Mouse (Mus musculus): ENCODE results near the gene Tmem140.

The Tmem140 gene

GRCm38 (mm10) chr6:34875966-34876834 lies 13.3 kb downstream of the Tmem140 start:
- no peak for DNase-seq (ENCODE audit: low spot score in 2 of 2)

GRCm38 (mm10) chr6:34876835-34877156 lies 13.8 kb downstream of the Tmem140 start:
- no peak for DNase-seq (ENCODE audit: low spot score in 2 of 2)

GRCm38 (mm10) chr6:34877509-34878321 lies 14.8 kb downstream of the Tmem140 start, which contains the start of gene Cyren:
TSS of gene Cyren (minus strand) at chr6:34878060.
- DNase-seq (ENCODE audit: low spot score in 2 of 2), result peak; percentile 89 to 91

GRCm38 (mm10) chr6:34879101-34879740 lies 16.3 kb downstream of the Tmem140 start:
- no peak for DNase-seq (ENCODE audit: low spot score in 2 of 2)

DNA sequence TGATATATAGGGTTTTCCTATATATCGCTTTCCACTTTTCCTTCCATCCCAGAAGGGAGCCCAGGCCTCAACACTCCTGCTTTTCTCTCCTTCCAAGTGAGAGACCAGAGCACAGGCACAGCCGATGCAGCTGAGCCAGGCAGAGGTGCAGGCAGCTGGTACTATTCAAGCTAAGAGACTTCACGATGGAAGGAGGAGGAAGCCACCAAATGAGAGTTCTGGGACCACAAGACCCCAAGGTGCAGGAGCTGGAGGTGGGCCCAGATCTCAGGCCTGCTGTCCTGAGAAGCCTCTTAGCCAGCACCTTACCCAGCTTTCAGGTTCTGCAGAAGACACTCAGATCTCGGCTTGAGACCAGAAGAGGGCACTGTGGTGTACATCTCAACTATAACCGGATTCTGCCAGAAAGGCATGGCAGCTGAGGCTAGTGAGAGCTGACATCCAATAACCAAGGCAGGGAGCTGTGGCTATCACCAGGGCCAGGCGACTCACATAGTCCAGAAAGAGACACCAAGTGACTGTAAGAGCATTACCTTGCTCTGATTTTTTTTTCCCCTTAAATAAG lies 17.0 kb downstream of the Tmem140 start:
- peak in 1 of 2 experiments; percentile 51 for DNase-seq (ENCODE audit: low spot score in 2 of 2)

DNA sequence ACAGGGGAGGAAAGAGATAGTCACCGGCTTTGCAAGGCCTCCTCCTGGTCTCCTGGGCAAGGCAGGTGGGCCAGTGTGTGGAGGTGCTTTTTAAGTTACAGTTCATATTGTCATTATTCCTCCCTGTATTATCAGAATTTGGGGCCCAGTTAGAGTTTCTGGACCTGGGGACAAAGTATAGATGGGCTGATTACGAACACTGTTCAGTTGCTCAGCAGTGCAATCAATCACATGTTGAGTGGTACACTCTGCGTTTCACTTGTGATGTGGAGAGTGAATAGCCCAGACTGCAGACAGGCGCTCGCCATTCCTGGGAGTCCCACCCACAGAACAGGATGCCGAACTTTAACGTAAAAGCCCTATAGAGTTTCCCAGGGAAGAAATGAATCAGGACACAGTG lies 21.8 kb downstream of the Tmem140 start:
- DNase-seq (ENCODE audit: low spot score in 2 of 2), result no peak

DNA sequence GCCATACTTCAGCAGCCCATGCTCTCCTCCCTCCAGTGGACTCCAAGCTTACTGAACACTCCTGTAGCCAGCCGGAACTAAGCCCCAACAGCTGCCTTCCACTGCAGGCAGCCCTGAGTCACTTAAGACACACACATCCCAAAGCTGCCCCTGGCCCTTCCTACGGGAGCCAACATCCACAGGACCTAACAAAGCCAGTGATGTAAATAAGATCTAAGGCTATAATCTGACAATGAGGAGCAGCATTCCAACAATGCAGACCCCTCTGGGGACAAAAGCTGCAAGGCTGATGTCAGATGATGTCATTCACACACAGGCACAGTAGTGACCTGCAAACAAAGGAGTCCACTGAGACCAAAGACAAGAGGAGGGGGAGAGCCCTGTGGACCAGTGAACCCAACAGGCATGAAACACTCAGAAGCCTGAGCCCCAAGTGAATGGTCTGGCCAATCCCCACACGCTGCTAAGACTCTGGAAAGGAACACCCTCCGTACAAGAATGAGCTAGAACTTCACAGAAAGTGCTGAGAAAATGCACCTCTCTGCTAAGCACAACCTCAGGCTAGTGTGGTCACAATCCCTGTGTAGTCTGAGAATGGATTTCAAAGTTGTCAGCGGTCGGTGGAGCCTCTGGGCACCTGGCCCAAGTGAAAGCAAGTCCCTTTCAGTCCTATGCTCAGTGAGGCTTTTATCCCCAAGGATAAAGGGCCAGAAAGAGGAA lies 24.3 kb downstream of the Tmem140 start:
- DNase-seq (ENCODE audit: low spot score in 2 of 2), result no peak

GRCm38 (mm10) chr6:34889185-34889584 lies 26.2 kb downstream of the Tmem140 start:
- DNase-seq (ENCODE audit: low spot score in 2 of 2), result no peak

DNA sequence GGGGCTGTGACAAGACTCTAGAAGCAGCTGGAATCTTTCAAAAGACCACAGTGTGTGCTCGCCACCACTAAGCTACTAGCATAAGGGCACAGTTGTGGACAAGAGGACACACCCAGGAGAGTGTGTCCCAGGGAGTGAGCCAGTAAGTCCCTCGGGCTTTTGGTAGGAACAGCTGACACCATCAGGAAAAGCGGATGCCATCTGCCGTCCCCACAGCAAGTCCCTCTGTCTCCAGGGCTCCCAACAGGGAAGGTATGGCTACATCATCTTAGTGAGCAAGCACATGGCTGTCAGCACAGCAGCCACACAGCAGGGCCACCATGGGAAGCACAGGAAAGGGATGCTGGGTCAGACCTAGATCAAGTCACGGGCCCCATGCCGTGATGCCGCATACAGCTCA lies 32.6 kb downstream of the Tmem140 start:
- no peak for DNase-seq (ENCODE audit: low spot score in 2 of 2)

DNA sequence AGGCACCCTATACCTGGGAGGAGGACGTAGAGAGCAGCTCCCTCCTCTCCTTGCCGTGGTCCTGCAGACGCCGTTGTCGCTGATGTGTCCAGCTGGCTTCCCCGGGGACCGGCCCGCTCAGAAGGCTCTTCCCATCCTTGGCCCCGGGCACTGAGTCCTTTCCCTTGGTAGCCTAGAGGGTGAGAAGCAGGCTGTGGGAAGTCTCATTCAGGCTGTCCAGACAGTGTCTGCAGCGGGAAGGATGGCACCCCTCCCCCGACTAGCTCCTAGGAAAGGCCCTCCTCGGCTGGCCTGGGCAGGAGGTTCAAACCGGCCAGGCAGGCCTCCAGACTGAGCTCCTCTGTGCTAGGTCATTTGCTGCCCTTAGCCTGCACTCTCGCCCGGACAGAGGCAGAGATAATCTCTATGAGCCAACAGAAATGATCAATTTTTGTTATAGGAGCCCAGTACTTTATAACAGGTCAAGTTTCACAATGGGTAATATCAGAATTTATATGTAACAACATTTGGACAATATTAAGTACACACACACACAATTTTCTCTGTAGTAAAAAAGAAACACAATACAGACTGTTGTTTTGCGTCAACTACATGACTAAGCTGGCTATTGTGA lies 33.3 kb downstream of the Tmem140 start:
- no peak for DNase-seq (ENCODE audit: low spot score in 2 of 2)

GRCm38 (mm10) chr6:34899127-34899526 lies 36.2 kb downstream of the Tmem140 start:
- no peak for DNase-seq (ENCODE audit: low spot score in 2 of 2)

DNA sequence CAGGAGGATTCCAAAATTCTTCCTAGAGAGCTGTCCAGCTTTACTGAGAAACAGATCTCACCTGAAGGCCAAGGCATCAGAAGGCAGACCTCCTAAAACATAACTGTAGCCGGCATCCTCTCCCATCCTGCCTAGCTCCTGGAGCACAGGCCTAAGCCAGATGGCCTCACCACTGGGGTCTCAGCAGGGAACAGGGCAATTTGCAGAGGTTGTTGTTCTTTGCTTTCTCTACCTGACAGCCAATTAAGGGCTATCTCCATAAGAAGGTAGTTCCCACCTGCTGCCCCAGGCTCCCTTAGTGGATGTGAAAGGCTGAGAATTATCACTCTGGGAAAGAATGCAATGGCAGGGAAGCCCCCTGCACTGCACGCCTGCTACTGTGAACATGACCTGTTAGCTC lies 38.0 kb downstream of the Tmem140 start:
- no peak for DNase-seq (ENCODE audit: low spot score in 2 of 2)

DNA sequence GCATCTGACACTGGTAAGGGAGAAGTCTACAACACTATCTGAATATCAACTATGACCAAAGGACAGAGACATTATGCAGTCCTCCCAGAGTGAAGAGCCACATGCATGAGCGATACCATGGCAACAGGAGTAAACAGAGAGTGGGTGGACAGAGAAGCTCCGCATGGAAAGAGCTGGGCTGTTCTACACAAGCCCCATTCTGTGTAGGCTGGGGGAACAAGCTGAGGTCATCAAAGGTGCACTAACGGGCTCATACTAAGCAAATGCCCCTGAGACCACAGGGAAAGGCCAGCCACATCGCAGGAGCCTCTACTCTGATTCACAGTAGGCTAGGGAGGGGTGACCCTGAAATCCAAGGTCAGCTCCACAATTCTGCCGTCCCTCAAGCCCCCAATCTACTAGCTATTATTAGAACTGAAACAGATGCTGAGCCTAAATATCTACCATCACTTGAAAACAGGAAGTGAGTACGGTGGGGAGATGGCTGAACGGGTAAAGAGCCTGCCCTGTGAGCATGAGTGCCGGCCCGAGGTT lies 39.0 kb downstream of the Tmem140 start:
- no peak for DNase-seq (ENCODE audit: low spot score in 2 of 2)

GRCm38 (mm10) chr6:34902578-34902977 lies 39.6 kb downstream of the Tmem140 start:
- no peak for DNase-seq (ENCODE audit: low spot score in 2 of 2)

DNA sequence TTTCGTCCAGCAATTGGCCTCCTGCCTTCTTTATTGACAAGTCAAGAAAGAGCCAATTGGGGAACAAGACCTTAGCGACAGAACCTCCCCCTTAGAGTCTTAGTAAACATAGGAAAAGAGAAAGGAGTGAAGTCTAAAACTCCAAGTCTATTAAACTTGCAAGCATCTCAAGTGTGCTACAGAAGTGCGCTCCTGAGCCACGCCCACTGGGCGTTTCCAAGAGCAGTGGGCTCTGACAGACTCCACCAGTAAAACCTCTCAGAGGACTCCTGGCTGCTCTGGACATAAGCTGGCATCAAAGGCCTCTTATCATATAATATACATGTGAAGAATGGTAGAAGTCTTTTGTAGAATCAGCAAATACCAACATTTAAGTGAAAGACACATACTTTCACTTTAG lies 40.5 kb downstream of the Tmem140 start:
- DNase-seq (ENCODE audit: low spot score in 2 of 2), result no peak

DNA sequence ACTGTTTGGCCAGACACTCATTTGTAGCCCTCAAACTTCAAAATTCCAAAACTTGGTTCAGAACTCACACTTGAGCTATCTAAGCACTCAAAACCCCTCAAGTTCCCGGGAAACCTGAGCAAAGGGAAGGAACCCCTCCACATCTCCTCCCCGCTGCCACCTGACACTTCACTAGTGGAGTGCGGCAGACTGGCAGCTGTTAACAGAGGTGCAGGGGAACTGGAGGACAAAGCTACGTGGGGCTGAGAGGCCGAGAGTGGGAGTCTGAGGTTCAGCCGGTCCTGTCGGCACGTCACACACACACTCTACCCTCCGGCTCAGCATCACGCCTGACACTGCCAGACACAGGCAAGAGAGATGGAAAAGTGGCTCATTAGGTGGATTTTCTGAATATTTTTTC lies 40.9 kb downstream of the Tmem140 start:
- no peak for DNase-seq (ENCODE audit: low spot score in 2 of 2)

- DNase-seq (ENCODE audit: low spot score in 2 of 2), result no peak
These were observed 41.4 kb downstream of the Tmem140 start for GRCm38 (mm10) chr6:34904361-34904760.

DNA sequence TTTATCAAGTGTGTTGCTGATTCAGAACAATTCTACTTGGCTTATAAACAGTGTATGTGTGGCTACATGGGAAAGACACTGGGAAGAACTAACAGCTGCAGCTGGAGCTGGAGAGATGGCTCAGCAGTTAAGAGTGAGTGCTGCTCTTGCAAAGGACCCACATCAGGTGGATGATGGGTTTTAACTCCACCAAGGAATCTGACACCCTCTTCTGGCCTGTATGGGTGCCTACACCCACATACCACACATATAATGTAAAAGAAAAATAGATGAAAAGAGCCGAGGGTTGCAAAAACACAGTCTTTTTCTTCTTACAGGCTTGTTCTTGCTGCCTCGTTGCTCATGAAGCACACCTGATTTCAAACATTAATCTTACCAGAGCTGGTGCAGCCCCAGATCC lies 43.2 kb downstream of the Tmem140 start:
- DNase-seq (ENCODE audit: low spot score in 2 of 2), result no peak

DNA sequence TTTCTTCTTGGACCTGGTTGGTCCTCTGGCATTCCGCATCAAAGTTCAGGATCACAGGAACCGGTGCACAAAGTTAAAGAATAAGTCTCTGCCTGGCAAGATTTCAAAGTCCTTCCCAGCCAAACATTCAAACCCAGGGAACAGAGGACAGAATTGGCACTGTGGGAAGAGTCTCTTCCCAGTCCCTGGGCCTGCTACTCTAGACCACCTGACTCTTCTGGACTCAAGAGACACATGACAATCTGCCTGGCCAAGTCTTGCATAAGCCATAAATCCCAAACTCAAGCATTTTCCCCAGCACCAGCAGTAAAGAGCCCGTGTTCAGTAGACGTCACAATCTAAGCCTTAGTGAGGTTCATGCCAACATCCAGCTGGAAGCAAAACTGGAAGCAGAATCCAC lies 43.7 kb downstream of the Tmem140 start:
- no peak for DNase-seq (ENCODE audit: low spot score in 2 of 2)

DNA sequence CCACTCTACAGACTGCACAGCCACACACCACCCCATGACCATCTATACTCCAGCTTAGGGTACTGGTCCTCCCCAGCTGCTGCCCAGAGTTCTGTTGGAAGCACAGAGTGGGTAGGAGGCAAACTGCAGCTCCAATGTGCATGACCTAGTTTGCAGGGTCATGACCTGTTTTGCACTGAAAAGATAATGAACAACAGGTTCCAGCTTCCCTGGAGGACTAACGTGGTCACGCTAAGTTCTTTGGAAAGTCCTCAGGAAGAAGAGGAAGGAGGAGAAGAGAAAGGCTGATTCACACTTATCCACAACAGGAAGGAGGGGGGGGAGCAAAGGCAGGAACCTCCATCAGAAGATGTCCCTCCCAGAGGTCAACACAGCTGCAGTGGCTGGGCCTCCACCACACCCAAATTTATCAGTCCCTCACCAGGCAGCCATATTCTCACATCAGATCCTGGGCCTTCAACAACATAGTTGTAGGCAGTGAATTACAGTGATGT lies 44.2 kb downstream of the Tmem140 start:
- no peak for DNase-seq (ENCODE audit: low spot score in 2 of 2)

All from frontal cortex, postnatal 10 days (tissue).